Comparison of ENCODE assay signal across 19 mouse cellular contexts in the genomic region with DNA sequence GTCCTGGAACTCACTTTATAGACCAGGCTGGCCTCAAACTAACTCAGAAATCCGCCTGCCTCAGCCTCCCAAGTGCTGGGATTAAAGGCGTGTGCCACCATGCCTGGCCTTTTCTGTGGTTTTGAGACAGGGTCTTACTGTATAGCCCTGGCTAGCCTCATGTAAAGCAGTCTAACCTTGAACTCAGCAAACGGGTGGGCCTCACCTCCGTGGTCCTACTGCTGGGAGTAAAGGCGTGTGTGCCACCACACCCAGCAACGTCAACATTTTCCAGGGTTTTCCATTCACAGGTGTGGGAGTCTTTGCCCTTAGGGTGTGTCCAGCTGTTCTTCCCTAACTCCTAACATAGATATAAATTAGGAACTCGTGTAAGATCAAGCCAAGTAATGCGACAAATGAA.
"Had no signal": no experiment of that assay in that cellular context is flagged by ENCODE, and none has a peak within 500 bp of the region (broad histone marks: within the 10 kb centered on the region; RNA-seq: fewer than 3 reads in every experiment).

No protein-coding gene starts in this region.

- H3K9me3 ChIP-seq: midbrain, embryonic 10.5 days; midbrain, embryonic 12.5 days; neural tube, embryonic 13.5 days; neural tube, embryonic 15.5 days had no signal

- DNase-seq: lung, adult 18-20 months; lung, embryonic 14.5 days; lung, postnatal 10 days; lung, postnatal 4 days; midbrain, embryonic 14.5 days; retina, postnatal 1 day; right cerebral cortex, adult 18-20 months; right cerebral cortex, postnatal 25 days; right cerebral cortex, postnatal 4 days; spleen, adult 18-20 months; thymus, adult 18-20 months; thymus, postnatal 14 days; thymus, postnatal 36 days had no signal

- H3K4me3 ChIP-seq: midbrain, embryonic 10.5 days; midbrain, embryonic 12.5 days; myocyte; neural tube, embryonic 13.5 days; neural tube, embryonic 15.5 days had no signal

- H3K36me3 ChIP-seq: midbrain, embryonic 10.5 days; midbrain, embryonic 12.5 days; neural tube, embryonic 13.5 days; neural tube, embryonic 15.5 days had no signal

- ATAC-seq: midbrain, embryonic 16.5 days had no signal

- H3K4me2 ChIP-seq: lung, embryonic 14.5 days; midbrain, embryonic 12.5 days; neural tube, embryonic 13.5 days; neural tube, embryonic 15.5 days had no signal

- H3K9ac ChIP-seq: lung, embryonic 14.5 days; midbrain, embryonic 12.5 days; neural tube, embryonic 13.5 days; neural tube, embryonic 15.5 days had no signal

- H3K27me3 ChIP-seq: midbrain, embryonic 12.5 days; neural tube, embryonic 13.5 days; neural tube, embryonic 15.5 days had no signal

- H3K4me1 ChIP-seq: midbrain, embryonic 10.5 days; midbrain, embryonic 12.5 days; neural tube, embryonic 13.5 days; neural tube, embryonic 15.5 days had no signal

- H3K27ac ChIP-seq: midbrain, embryonic 10.5 days; midbrain, embryonic 12.5 days; neural tube, embryonic 13.5 days; neural tube, embryonic 15.5 days had no signal
